Mouse (Mus musculus): ENCODE results near the gene 2010111I01Rik. TPM values are rescaled to one million over a fixed set of nuclear protein-coding genes. Genes with fewer than 3 reads are reported as not detected.

The 2010111I01Rik gene
- polyA plus RNA-seq, 1 experiment: 174 TPM

DNA sequence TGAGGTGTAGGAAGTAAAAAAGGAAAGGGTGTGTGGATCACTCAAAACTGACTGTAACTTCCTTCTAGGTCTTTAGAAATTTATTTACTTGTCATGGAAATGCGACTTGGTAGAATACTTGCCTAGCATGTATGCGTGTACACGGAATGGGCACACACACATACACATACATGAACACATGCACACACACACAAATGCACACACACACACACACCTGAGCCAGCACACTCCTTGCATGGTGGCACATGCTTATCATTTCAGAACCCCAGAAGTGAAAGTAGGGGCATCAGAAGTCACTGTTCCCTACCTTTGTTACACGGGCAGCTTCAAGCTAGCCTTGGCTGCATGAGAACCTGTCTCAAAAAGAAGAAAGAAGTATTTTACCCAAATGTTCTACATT, 311.7 kb downstream of the 2010111I01Rik start:
- Histone ChIP-seq H3K27ac (ENCODE audit: insufficient read depth, low read length) (peak overlapping the region; percentile 8; the same call in 1 of the 2 replicates), H3K4me3 (ENCODE audit: insufficient read depth, low read length) (peak overlapping the region; percentile 26; the same call in 1 of the 2 replicates), H3K4me1 (ENCODE audit: control insufficient read depth, insufficient read depth, low read length) (peaks cover 25% of the 10 kb centered on the region)
- TF ChIP-seq CTCF (IDR thresholded peaks at IDR 0.05; ENCODE audit: borderline replicate concordance, insufficient read depth, low read length): no peak

DNA sequence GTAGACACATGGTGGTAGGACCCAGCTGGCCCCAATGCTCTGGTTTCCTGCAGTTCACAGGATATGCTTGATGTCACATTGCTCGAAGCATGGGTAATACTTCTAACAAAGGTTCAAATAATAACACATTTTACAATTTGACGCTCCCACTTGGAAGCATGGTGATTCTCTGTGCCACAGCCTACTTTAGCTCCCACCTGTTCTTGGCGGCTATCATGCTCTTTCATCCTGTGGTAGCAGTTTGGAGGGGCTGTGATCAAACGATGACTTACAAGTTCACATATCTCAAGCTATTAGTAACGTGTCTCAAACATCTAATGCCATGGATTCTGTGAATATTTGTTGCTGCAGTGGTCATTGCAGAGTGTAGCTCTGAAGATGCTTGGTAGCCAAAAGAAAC, 312.6 kb downstream of the 2010111I01Rik start:
- Histone ChIP-seq H3K27ac (ENCODE audit: insufficient read depth, low read length) (peak overlapping the region; percentile 75), H3K4me1 (ENCODE audit: control insufficient read depth, insufficient read depth, low read length) (peaks cover 27% of the 10 kb centered on the region), H3K4me3 (ENCODE audit: insufficient read depth, low read length) (no peak overlapping the region)
- TF ChIP-seq POLR2A (IDR thresholded peaks at IDR 0.05; ENCODE audit: low read depth, low read length) (0 out of 2 replicates have a peak, but pooled peaks have one; percentile 24), CTCF (IDR thresholded peaks at IDR 0.05; ENCODE audit: borderline replicate concordance, insufficient read depth, low read length) (no peak)

DNA sequence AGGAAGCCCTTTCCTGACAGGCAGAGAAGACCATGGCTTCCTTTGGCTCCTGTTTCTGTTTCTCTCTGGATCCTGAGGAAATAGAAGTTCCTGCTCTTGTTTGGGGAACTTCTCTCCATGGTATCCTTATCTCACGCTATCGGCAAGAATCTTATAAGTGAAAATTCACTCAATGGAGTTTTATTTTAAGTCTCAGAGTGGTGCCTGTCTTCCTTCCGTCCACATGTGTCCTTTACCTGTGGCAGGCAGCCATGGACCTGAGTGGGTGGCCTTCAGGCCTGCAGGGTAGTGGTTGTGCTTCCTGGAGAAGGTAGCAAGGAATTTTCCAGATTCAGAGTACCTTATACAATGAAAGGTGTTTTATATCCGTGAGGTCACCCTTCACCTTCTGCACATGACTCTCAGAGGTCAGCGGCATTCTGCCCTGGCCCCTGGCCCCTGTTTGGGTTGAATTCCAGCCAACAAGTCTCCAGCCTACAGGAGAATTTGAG, 313.5 kb downstream of the 2010111I01Rik start:
- TF ChIP-seq POLR2A (IDR thresholded peaks at IDR 0.05; ENCODE audit: low read depth, low read length) (no peak), CTCF (IDR thresholded peaks at IDR 0.05; ENCODE audit: borderline replicate concordance, insufficient read depth, low read length) (no peak)
- Histone ChIP-seq H3K4me1 (ENCODE audit: control insufficient read depth, insufficient read depth, low read length) (peaks cover 27% of the 10 kb centered on the region), H3K4me3 (ENCODE audit: insufficient read depth, low read length) (peak overlapping the region; percentile 22; the same call in 1 of the 2 replicates), H3K27ac (ENCODE audit: insufficient read depth, low read length) (peak overlapping the region; percentile 75)

DNA sequence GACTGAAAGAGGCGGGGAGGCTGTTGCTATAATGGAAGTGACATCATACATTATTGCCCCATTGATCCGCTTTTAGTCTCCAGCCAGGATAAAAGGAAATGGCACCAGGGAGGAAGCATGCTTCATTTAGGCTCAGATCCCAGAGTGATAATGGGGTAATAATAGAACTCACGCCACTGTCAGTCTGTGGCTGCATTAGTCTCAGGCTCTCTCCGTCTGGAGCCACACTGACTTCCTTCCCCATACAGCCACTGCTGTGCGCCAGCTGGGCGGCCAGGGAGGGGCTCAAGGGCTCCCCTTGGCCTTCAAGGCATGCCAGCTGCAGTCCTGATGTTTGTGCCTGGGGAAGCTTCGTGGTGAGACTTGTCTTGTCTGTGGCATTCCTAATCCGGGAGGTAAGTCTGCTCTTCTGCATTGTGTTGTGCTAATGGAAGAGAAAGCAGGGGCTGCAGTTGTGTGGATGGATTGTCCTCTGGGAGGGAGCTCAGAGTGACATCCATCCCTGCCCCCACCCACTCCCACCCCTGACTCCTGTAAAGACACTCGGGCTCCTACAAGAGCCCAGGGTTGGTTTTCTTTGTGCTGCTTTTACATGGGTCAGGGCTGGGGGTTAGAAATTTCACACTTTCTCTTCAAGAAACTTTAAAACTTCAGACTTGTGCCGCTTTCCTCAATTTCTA, 314.2 kb downstream of the 2010111I01Rik start:
- Histone ChIP-seq H3K27ac (ENCODE audit: insufficient read depth, low read length) (peak overlapping the region; percentile 75), H3K4me3 (ENCODE audit: insufficient read depth, low read length) (peak overlapping the region; percentile 36), H3K4me1 (ENCODE audit: control insufficient read depth, insufficient read depth, low read length) (peaks cover 27% of the 10 kb centered on the region)
- TF ChIP-seq POLR2A (IDR thresholded peaks at IDR 0.05; ENCODE audit: low read depth, low read length) (peak; percentile 51; the same call in 1 of the 2 replicates), CTCF (IDR thresholded peaks at IDR 0.05; ENCODE audit: borderline replicate concordance, insufficient read depth, low read length) (no peak)

DNA sequence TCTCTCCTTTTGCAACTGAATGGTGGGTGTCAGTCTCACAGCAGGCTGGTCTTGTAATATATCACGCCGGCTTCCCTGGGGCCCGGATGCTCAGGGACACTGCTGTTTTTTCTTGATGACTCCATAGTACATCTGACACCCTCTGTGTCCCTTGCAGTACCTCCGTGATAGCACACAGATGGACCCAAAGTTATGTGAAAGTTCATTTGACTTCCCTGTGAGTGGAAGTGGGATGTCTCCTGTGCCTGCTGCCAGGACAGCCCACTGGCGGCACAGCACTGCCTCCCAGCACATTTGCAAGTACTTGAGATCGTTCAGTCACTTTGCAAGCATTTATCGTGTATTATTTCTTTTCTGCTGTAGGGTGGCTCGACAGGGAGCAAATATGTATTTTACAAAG, 315.1 kb downstream of the 2010111I01Rik start:
- TF ChIP-seq CTCF (IDR thresholded peaks at IDR 0.05; ENCODE audit: borderline replicate concordance, insufficient read depth, low read length) (no peak), POLR2A (IDR thresholded peaks at IDR 0.05; ENCODE audit: low read depth, low read length) (no peak; the same call in 1 of the 2 replicates)
- Histone ChIP-seq H3K4me1 (ENCODE audit: control insufficient read depth, insufficient read depth, low read length) (peaks cover 27% of the 10 kb centered on the region), H3K4me3 (ENCODE audit: insufficient read depth, low read length) (peak overlapping the region; percentile 36), H3K27ac (ENCODE audit: insufficient read depth, low read length) (peak overlapping the region; percentile 75)

DNA sequence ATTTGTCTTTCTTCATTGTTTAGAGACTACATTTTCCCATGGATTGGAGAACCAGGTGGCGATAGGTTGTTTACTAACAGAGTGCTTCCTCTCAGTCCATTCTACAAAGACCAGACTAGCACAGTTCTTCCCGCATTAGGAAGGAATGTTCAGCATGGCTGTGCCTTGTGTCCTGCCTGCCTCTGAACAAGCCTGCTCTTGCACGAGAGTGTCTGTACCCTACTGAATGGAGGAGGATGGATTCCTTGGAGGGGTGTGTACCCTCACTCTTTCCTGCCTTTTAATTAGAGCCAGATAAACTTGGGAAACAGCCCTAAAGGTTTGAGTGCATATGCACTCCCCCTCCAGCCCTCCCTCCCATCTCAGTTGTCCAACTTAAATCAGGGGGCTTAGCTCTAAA, 315.7 kb downstream of the 2010111I01Rik start:
- peak overlapping the region; percentile 36 for H3K4me3 ChIP-seq (ENCODE audit: insufficient read depth, low read length)
- H3K27ac ChIP-seq (ENCODE audit: insufficient read depth, low read length): peak overlapping the region; percentile 50
- peak; percentile 61 for TF ChIP-seq POLR2A (IDR thresholded peaks at IDR 0.05; ENCODE audit: low read depth, low read length)
- no peak for TF ChIP-seq CTCF (IDR thresholded peaks at IDR 0.05; ENCODE audit: borderline replicate concordance, insufficient read depth, low read length)
- H3K4me1 ChIP-seq (ENCODE audit: control insufficient read depth, insufficient read depth, low read length): peaks cover 27% of the 10 kb centered on the region

DNA sequence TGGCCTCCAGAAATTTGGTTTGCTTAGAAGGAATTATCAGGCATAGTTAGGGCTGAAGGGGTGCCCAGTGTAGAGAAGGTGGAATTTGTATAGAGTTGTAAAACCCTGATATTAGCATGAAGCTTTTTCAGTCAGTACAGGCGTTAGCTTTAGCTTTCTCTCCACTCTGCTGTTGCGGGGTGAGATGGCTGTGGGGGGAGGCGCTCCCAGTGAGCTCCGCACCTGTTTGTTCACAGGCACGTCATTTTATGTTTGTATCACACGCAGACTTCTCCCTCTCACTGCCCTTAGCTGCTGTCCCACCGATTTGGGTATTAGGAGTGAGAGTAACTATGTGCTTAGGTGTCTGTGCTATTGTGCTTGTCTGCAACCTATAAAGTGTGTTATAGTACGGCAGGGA, 316.5 kb downstream of the 2010111I01Rik start:
- H3K4me3 ChIP-seq (ENCODE audit: insufficient read depth, low read length): peak overlapping the region; percentile 36

DNA sequence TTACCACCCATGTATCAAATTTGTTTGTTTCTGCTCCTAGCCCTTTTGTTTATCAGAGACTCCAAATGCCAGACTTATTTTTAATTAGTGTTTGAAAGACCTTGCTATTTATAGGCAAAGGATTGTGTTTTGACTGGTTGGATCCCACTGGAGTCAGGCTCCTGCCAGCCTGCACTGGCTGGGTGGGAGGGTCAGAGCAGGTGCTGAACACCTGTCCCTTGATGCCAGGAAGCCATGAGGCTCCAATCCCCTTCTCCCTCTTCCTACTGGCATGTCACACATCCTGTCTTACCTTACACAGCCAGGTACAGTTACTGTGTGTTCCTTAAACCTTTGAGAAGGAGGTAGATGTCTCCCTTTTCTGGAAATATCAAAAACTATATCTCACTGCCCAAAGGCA, 318.5 kb downstream of the 2010111I01Rik start:
- TF ChIP-seq POLR2A (IDR thresholded peaks at IDR 0.05; ENCODE audit: low read depth, low read length) (no peak), CTCF (IDR thresholded peaks at IDR 0.05; ENCODE audit: borderline replicate concordance, insufficient read depth, low read length) (no peak)
- Histone ChIP-seq H3K4me1 (ENCODE audit: control insufficient read depth, insufficient read depth, low read length) (peaks cover 14% of the 10 kb centered on the region), H3K4me3 (ENCODE audit: insufficient read depth, low read length) (no peak overlapping the region), H3K27ac (ENCODE audit: insufficient read depth, low read length) (no peak overlapping the region)

More for the DNA sequence above, 316.5 kb downstream of the 2010111I01Rik start:
- Histone ChIP-seq H3K27ac (ENCODE audit: insufficient read depth, low read length) (peak overlapping the region; percentile 50; the same call in 1 of the 2 replicates), H3K4me1 (ENCODE audit: control insufficient read depth, insufficient read depth, low read length) (peaks cover 24% of the 10 kb centered on the region)
- TF ChIP-seq POLR2A (IDR thresholded peaks at IDR 0.05; ENCODE audit: low read depth, low read length): no peak
- TF ChIP-seq CTCF (IDR thresholded peaks at IDR 0.05; ENCODE audit: borderline replicate concordance, insufficient read depth, low read length): no peak

DNA sequence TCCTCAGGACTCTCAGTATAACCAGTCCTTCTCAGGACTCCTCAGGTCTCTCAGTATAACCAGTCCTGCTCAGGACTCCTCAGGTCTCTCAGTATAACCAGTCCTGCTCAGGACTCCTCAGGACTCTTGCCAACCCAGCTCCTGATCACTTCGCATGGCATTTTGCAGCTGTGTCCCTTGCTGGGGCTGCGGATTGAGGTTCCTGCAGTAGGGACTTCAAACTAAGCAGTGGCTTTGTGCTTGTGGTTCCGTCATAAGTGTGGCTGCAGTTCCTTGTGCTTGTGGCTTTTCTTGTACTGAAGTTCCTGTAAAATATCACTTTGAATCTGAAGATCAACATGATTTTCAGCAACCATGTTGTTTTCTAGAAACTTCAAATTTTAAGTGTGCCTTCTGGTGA, 320.1 kb downstream of the 2010111I01Rik start:
- no peak overlapping the region for H3K4me3 ChIP-seq (ENCODE audit: insufficient read depth, low read length)
- H3K27ac ChIP-seq (ENCODE audit: insufficient read depth, low read length): 0 out of 2 replicates have a peak overlapping the region, but pooled peaks have one; percentile 15
- peaks cover 12% of the 10 kb centered on the region; the same call in 1 of the 2 replicates for H3K4me1 ChIP-seq (ENCODE audit: control insufficient read depth, insufficient read depth, low read length)
- TF ChIP-seq CTCF (IDR thresholded peaks at IDR 0.05; ENCODE audit: borderline replicate concordance, insufficient read depth, low read length): no peak
- no peak for TF ChIP-seq POLR2A (IDR thresholded peaks at IDR 0.05; ENCODE audit: low read depth, low read length)

DNA sequence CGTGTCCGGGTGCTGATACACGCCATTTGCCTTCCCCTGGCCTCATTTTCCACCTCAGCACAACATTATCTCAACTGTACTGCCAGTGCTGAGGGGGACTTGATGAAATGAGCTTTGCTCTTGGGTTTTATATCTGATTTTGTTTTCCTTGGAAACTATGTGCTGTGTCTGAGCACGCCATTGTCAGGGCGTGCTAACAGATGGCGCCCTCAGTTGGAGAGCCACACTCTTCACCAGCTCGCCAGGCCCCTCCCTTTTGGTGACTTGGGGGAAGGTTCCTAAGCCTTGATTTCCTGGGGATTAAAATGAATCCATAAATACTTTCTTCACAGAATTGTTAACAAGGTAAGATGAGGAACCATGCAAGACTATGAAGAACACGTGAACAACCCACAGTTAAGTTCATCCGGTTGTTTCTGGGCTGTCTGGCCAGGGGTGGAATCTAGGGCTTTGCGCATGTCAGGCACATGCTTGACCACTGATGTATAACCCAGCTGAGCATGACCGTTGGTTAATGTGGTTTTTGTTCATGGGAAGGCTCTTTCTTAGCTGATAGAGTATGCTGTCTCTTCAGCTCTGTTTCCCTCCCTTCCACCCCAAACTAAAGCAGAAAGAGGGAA, 321.9 kb downstream of the 2010111I01Rik start:
- Histone ChIP-seq H3K4me3 (ENCODE audit: insufficient read depth, low read length) (no peak overlapping the region), H3K4me1 (ENCODE audit: control insufficient read depth, insufficient read depth, low read length) (peaks cover 5% of the 10 kb centered on the region; the same call in 1 of the 2 replicates), H3K27ac (ENCODE audit: insufficient read depth, low read length) (peak overlapping the region; percentile 13)
- TF ChIP-seq POLR2A (IDR thresholded peaks at IDR 0.05; ENCODE audit: low read depth, low read length): no peak
- no peak for TF ChIP-seq CTCF (IDR thresholded peaks at IDR 0.05; ENCODE audit: borderline replicate concordance, insufficient read depth, low read length)

Measured in embryonic fibroblast, embryonic 13.5 days (primary cell).